In the genomic region with DNA sequence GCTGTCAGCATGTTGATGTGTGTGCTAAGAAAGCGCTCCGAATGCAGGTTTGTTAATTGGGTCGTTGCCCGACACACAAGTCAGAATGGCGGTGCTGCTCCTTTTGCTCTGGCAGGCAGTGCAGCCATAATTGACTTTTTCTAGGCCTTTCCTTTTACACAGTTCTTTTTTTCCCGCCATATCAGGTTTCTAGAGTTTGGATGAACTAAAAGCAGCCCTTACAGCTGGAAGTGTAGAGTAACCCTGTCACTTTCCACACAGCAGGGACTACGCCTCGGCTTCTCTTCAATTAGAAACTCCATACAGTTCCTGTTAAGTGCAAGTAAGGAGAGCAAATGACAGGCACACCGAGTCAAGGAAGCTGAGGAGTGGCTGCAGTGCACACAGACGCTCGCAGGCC, we compare ENCODE assay signal across 16 mouse cellular contexts.
DNase-seq lines count a peak whose midpoint lies in the region; ATAC-seq lines count a peak whose summit lies in the region.
"Had no signal": no experiment of that assay in that cellular context is flagged by ENCODE, and none has a peak within 500 bp of the region (broad histone marks: within the 10 kb centered on the region; RNA-seq: fewer than 3 reads in every experiment).

No protein-coding gene starts in this region.

- ATAC-seq in limb, embryonic 11.5 days (ENCODE audit: insufficient number of reproducible peaks, low FRiP score, low TSS enrichment, low read depth): peak; percentile 54; the same call in 1 of the 2 replicates
- ATAC-seq: hindbrain, postnatal 0 days; liver, embryonic 12.5 days had no signal

- no peak overlapping the region for H3K27ac ChIP-seq in limb, embryonic 11.5 days (replicated peaks; ENCODE audit: low read depth, low read length)
- H3K27ac ChIP-seq: hindbrain, postnatal 0 days; liver, embryonic 12.5 days; neural tube, embryonic 12.5 days had no signal

- peaks cover 5% of the 10 kb centered on the region for H3K4me1 ChIP-seq in limb, embryonic 11.5 days (ENCODE audit: control insufficient read depth, insufficient read depth, low read length)
- H3K4me1 ChIP-seq: liver, embryonic 12.5 days; neural tube, embryonic 12.5 days had no signal

- 22% methylated on average over 11 of the region's 11 CpGs for WGBS in limb, embryonic 11.5 days

- DNase-seq in frontal cortex, adult 2 months (ENCODE audit: extremely low spot score in 1 of 2, low spot score in 1 of 2): peak; percentile 22 to 39
- no peak for DNase-seq in frontal cortex, postnatal 25 days (ENCODE audit: low spot score in 2 of 2)
- DNase-seq in right cerebral cortex, adult 18-20 months: peak; percentile 25
- no peak for DNase-seq in right cerebral cortex, postnatal 14 days
- peak; percentile 43 for DNase-seq in limb, embryonic 11.5 days (ENCODE audit: low spot score)
- DNase-seq in spleen, adult 18-20 months: no peak
- no peak for DNase-seq in thymus, postnatal 25 days
- no peak for DNase-seq in cerebellum, postnatal 14 days
- DNase-seq: right cerebral cortex, postnatal 4 days had no signal

- H3K9ac ChIP-seq in limb, embryonic 11.5 days (ENCODE audit: low read length): no peak overlapping the region
- H3K9ac ChIP-seq: heart, embryonic 12.5 days; liver, embryonic 12.5 days; neural tube, embryonic 12.5 days had no signal

- no peak overlapping the region for H3K4me3 ChIP-seq in limb, embryonic 11.5 days (ENCODE audit: low read depth, low read length)
- H3K4me3 ChIP-seq: erythroblast, embryonic 14.5 days; heart, embryonic 12.5 days; liver, embryonic 12.5 days; megakaryocyte, embryonic 14.5 days; neural tube, embryonic 12.5 days had no signal

- no peaks in the 10 kb centered on the region for H3K36me3 ChIP-seq in limb, embryonic 11.5 days (ENCODE audit: control insufficient read depth, insufficient read depth, low read length)
- H3K36me3 ChIP-seq: liver, embryonic 12.5 days; neural tube, embryonic 12.5 days had no signal

- H3K4me2 ChIP-seq in limb, embryonic 11.5 days (ENCODE audit: low read depth, severe bottlenecking): peak overlapping the region; percentile 2; the same call in 1 of the 2 replicates
- H3K4me2 ChIP-seq: heart, embryonic 12.5 days; liver, embryonic 12.5 days; neural tube, embryonic 12.5 days had no signal

- H3K27me3 ChIP-seq in limb, embryonic 11.5 days (ENCODE audit: control insufficient read depth, insufficient read depth, low read length): no peaks in the 10 kb centered on the region
- H3K27me3 ChIP-seq: heart, embryonic 12.5 days; liver, embryonic 12.5 days; megakaryocyte, embryonic 14.5 days; neural tube, embryonic 12.5 days had no signal

- H3K9me3 ChIP-seq in limb, embryonic 11.5 days (ENCODE audit: control insufficient read depth, low read length): no peaks in the 10 kb centered on the region
- H3K9me3 ChIP-seq: G1E; heart, embryonic 12.5 days; liver, embryonic 12.5 days; neural tube, embryonic 12.5 days had no signal

Comparison
In these comparisons a context has a peak if more than half of its experiments do, and no peak if none do; other contexts are left out.
1. DNase-seq: peak in frontal cortex, adult 2 months (2 of 2), right cerebral cortex, adult 18-20 months (single experiment) and limb, embryonic 11.5 days (single experiment); none in frontal cortex, postnatal 25 days (0 of 2), right cerebral cortex, postnatal 14 days (single experiment), spleen, adult 18-20 months (0 of 2), thymus, postnatal 25 days (single experiment) and cerebellum, postnatal 14 days (0 of 2).